Mouse (Mus musculus) cerebellum, postnatal 14 days (tissue): ENCODE measurements around the gene F13a1.

Source experiments
- DNase-seq, 2 experiments: peaks; one replicate each; pipeline ENCODE4 v3.0.0; 2021; ENCODE audit warnings: mixed read lengths in 2 of 2

F13a1 gene

DNA sequence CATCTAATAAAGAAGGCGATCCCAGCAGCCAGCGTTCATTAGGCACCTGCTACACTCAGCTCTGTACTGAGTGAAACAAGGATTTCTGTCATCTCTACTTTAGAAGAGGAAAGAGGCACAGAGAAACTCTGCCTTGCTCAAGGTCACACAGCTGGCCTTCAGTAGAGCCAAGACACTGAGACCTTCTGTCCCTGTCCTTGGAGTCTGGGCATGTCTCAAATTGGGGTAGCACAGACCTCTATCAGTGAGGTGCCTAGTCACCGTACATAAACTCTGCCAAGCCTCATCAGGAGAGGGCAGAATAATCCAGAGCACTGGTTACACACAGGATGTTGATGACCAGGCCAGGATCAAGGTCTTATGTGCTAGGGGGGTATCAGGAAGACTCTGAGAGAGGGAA, 108.2 kb downstream of the F13a1 start:
- no peak for DNase-seq

DNA sequence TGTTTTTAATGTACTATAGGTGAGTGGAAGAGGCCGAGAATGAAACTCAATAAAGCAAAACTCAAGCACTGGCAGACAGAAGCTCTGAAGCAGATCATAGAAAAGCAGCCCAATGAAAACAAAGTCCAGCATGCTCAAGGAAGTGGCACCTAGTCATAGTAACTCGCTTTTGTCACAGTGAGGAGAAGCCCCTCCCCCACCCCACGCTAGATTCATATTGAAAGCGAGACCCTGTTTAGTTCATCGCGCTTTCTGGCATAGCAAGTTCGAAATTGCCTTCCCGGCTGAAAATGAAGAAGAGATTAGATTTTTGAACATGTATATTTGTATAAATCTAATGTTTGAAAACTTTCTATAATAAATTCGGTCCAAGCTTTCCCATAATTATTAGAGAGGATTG, 118.0 kb downstream of the F13a1 start:
- no peak for DNase-seq

DNA sequence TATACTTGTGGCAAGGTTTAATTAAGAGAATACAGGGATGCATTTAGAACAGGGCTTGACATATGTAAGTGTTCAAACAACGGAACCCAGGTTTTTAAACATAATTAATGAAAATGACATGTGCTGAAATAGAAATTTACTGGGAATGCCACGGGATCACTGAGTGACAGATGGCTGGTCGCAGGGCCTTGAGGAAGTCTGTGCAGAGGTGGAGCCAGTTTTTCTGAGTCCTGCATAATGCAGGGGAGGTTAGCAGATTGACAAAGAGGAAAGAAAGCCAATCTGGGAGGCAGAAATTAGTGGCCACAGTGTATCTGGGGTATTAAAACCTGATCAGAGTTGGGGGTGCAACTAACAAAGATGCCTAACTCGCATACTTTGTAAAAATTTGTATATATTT, 130.3 kb downstream of the F13a1 start:
- DNase-seq = peak; percentile 43 to 55

DNA sequence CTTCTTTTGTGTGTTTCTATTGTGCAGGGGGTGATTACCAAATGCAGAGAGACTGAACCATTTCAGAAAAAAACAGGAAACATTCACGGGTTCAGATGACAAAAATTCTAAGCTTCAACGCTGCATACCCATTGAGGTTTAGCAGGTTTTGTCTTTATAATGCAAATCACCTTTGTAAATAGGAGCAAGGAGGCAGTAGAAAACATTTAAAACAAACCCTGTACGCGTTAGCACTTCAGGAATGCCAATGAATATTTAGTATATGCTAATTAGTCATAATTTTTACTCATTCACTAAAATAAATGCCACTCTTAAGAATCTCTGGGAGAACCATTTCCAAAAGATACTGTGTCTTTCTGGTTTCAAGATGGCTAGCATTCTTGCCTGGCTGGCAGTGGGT, 146.2 kb downstream of the F13a1 start:
- no peak for DNase-seq

DNA sequence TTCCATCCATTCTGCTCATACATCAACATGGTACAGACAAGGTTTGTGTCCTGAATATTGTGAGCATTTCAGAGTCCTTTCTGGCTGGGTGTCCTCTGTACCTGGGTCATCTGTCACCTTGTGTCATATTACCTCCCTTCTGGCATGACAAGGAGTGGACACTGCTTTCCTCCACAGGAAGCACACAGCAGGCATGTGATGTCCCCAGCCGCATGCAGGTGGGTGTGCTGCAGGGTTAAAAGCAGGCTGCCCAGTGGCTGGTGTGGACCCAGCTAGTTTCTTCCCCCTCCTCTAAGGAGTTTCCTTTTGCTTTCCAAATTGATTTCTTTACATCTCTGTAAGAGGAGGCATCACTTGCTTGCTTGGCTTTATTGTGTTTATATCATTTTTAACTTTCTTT, 146.6 kb downstream of the F13a1 start:
- no peak for DNase-seq

DNA sequence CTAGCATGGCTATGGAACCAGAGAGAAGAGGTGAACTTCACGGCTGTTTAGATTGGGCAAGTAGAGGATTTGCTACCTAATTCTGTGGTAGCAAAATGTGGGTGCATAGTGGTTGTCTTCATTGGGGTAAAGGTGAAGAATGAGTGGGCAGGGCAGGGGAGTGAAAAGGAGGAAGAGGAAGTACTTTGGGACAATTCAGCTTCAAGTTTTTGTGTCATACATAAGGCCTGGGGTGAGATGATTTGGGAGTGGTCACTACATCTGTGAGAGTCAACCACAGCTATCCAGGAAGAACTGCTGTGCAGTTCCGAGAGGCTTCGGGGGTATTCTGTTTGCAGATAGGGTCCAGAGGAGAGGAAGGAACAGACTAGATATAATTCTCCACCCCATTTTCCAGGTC, 148.4 kb downstream of the F13a1 start:
- DNase-seq = no peak

DNA sequence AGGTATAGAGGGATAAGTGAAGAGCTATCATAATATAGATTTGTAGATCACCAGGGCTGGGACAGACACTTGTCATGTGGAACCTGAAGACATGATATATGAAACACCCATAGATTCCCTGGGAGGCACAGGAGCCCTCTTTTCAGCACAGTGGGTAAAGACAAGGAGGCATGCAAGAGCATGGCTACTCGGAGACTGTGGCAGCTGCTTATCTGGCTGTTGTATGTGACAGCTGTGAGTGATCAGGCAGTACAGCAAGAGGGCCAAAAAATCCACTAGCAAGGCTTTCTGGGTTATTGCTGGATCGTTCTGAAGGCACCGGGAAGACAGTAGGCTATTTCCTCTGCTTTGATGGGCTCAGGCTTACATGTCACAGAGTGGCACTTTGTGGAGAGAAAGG, 149.0 kb downstream of the F13a1 start:
- no peak for DNase-seq

DNA sequence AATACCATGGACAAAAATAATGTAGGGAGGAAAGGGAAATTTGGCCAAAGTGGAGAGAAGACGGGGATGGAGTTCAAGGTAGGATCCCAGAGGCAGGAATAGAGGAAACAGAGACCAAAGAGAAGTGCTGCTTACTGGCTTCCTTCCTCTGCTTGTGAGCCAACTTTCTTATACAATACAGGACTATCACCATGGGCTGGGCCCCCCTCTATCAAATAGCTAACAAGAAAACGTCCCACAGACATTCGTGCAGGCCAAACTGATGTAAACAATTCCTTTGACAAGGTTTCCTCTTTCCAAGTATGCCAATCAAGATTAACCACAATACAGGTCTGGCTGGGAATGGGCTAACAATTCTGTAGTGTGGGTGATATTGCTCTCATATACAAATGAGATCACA, 154.0 kb downstream of the F13a1 start:
- DNase-seq = no peak

DNA sequence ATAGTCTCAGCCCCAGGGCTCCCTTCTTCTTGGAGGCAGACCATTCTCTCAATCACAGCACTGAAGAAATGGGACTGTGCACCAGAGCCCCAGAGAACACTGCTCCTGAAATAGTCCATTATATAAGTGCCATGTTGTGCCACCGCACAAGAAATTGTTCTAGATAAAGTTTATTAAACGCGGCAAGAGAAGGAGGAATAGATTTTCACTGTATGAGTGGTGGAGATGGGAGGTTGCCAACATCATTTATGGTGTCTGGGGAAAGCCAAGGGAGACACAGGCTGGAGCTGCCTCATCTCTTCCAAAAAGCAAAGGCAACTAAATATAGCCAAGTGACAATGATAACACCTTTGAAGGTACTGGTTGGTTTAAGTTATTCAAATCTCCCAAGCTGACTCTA, 156.3 kb downstream of the F13a1 start:
- no peak for DNase-seq

DNA sequence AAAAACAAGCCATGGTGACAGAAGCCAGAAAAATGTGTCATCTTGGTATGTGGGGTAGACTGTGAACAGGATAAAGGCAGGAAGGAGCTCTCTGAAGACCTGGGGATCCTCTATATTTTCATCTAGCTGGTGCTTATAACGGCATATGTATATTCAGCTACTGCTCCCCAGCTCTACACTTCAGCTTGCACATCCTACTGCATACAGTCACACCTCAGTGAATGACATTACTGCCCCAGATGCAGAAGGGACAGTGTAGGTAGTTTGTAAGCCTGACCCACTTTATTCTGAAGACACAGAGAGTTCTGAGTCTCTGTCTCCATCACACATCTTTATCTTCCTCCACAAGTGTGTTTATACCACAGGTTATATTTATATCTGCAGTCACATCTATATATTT, 157.8 kb downstream of the F13a1 start:
- no peak for DNase-seq

DNA sequence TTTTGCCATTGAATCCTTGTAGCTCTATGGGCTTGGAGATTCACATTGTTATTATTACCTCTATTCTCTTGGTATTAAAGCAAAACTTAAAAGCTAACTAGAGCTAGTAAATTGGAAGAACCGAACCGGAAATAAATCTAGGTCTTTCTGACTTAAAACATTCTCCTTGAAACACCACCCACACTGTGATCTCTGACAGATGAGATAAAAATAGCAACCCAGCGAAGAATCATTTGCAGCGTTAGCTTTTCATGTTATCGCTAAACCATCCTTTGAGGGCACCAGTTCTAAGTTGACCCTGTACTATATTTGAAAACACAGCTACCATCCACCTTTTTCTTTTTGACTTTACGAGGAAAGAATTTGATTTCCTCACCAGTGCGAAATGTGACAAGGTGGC, 164.1 kb downstream of the F13a1 start:
- DNase-seq = no peak

DNA sequence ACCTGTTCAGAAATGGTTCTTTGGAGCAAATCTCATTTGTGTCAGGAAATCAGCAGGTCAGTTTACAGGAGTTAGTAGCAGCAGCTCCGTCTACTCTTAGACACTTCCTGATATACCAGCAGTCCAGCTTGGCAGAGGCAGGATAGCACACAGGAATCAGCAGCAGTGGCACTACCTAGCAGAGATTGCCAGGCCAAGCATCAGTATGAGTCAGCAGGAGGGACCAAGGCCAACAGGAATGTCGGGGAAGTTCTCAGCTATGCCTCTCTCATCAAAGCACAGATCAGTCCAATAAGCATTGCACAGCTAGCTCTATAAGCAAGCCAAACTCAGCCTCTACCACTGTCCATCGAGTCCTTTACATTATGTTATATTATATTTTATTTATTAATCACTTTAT, 210.9 kb downstream of the F13a1 start:
- DNase-seq = no peak
